Mouse (Mus musculus) olfactory bulb, adult 2 months (tissue): Measurements from ENCODE around the gene B3glct.

Source experiments
- CTCF ChIP-seq: fragments of 200-500 bp; IDR thresholded peaks from 2 replicates; pipeline ENCODE4 v1.5.1; 2012; ENCODE audit warnings: low read depth, mild to moderate bottlenecking, low read length, moderate library complexity; ENCODE audit not compliant: insufficient read depth
- POLR2A ChIP-seq: fragments of 200-500 bp; IDR thresholded peaks from 2 replicates; pipeline ENCODE4 v1.6.1; 2012; ENCODE audit warnings: mild to moderate bottlenecking, low read depth, low read length, moderate library complexity; ENCODE audit not compliant: insufficient read depth

- no peak for TF ChIP-seq POLR2A
- TF ChIP-seq CTCF = no peak
These were observed 14.6 kb upstream of the B3glct start for GRCm38 (mm10) chr5:149663417-149663816.
